Mouse (Mus musculus): ENCODE measurements around the gene Tvp23b.
A peak's percentile ranks its signal among the peaks of the same experiment; 100 is the strongest.

Tvp23b gene

DNA sequence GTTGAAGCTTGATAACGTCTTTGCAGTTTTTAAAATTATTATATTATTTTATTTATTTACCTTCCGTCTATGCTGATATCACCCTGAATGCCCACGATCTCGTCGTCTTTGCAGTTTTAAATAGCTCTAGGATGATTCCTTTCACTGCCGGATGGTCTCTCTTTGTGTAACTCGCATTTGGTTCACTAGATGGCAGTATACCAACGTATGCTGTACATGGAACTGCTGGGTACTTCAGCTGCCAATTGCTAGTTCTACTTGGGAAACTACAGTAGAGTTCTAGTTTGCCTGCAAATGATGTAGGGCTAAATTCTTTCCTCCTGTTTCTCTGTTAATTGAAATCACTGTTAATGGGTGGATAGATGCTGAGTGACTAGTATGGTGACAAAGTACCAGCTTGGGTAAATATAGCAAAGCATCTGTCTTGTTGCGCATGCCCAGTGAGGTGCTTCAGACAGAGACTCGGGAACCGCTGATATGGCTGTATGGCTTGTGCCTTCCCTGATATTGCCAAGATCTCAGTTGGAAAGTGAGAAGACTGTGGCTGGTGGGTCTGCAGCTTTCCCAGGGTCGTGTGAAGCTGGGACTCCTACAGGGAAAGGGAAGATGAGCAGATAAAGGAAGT, 22.6 kb downstream of the Tvp23b start:
- DNase-seq: peak in 1 of 2 experiments; percentile 9

DNA sequence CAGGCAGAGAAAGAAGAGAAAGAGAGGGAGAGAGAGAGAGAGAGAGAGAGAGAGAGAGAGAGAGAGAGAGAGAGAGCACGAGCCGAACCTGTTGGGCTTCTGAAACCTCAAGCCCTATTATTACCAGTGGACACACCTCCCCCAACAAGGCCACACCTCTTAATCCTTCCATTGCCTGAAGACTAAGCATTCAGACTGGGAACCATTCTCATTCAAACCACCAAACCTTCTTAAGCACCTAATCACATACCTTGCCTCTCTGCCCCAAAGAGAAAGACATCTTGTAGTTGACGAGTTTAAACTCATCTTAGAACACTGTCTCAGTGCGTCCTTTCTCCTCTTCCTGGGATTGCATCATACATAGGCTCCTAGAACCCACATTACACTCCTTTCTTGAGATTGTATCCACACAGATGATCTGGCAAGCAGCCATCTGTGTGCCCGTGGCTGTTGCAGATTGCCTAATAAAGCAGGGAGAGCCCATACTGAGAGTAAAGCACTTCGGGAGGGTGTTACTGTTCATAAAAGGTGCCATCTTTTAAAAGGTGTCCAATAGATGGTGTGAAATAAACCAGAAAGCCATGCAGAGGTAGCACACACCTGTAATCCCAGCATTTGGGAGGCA, 24.7 kb downstream of the Tvp23b start:
- DNase-seq: no peak

DNA sequence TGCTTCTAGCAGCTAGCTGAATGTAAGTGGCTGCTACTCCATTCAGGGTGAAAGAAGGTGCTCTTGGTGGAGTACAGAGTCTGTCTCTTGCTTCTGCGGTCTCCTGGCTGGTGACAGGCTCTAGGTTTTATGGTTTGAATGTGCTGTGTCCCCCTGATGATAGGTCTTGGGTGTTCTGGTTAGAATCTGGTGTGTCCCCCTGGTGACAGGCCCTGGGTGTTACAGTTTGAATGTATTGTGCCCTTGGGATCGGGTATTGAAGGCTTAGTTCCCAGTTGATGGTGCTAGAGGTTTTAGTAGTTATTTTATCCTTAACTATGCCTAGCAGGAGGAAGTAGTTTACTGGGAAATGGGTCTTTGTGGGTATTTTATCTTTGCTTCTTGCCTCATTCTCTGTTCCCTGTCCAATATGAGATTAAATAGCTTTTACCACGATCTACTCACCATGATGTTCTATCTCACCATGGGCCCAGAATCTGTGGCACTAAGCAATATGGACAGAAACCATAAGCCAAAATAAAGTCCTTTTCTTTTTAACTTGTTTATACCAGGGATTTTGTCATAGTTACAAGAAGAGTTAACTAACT, 30.6 kb downstream of the Tvp23b start:
- no peak for DNase-seq

DNA sequence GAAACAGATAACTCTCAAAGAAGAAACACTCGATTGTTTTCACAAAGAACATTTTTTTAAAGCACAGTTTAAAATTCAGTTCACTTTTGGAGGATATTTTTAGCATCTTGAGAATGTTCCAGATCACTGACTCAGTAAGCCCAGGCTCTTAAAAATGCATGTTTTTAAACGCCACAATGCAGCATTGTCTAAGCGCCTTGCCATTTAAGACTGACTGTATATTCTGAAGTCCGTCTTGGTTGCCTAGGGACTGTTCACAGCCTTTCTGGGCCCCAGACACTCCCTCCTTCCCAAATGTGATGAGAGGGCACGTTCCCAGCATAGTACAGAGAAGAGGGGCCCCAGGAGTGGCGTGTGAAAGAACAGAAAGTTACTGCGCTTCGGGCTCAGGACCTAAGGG, 32.1 kb downstream of the Tvp23b start:
- no peak for DNase-seq

DNA sequence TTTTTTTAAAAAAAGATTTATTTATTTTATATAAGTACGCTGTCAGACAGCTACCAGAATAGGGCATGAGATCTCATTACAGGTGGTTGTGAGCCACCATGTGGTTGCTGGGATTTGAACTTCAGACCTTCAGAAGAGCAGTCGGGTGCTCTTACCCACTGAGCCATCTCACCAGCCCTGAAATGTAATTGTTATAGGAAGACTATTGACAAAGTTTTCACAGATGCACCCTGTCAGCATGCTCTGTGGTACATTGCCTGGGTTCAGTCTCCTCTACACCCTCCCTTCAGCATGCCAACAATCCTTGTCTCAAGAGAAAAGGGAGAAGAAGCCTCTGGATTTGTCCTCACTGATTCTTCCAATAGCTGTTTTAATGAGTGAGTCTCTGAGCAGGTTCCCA, 33.9 kb downstream of the Tvp23b start:
- DNase-seq: no peak

DNA sequence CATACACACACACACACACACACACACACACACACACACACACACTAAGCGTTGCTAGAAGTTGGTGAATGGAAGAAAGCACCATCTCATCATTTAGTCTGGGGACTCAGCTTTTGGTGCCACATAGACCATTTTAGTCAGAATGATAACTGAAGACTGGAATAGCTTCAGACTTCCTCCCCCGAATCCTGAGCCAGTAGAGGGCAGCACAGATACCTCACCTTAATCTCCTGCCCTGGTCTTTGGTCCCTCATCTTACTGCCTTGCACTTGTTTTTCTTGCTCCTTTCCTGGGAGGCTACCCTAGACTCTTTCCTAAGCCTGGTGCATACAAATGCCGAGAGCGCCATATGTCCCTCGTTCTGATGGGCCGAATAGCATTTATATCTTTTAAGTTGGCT, 35.3 kb downstream of the Tvp23b start:
- DNase-seq: no peak

DNA sequence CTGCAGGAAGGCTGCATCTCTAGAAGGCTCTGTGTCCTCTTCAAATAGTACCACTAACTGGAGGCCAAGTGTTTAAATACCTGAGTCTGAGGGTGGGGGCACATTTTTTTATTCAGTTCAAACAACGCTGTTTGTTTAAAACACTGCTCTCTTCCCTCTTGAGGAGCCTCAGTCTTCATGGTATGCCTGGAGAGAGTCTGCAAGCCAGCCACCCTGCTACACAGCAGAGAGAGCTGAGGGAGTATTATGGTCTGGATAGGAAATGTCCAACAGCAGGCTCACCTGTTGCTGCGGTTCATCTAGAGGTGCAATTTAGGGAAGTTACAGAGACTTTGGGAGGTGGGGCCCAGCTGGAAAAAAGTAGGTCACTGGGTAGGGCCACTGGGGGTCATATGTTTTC, 36.2 kb downstream of the Tvp23b start:
- DNase-seq: no peak

DNA sequence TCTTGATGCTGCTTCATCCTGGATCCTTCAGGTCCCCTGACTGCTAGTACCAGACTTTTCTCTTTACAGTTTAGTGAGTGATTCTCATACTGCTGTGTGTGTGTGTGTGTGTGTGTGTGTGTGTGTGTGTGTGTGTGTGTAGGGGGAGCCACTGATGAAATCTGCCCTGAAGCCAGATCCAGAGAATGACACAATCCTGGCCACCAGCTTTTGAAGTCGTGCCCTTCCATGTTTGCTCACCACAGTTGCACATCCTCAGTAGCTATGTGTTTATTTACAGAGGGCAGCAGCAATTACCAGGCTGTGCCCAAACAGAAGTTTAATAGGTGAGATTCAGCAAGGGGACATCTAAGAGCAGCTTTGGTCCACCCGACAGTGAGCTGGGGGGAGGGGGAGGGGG, 37.5 kb downstream of the Tvp23b start:
- DNase-seq: no peak

DNA sequence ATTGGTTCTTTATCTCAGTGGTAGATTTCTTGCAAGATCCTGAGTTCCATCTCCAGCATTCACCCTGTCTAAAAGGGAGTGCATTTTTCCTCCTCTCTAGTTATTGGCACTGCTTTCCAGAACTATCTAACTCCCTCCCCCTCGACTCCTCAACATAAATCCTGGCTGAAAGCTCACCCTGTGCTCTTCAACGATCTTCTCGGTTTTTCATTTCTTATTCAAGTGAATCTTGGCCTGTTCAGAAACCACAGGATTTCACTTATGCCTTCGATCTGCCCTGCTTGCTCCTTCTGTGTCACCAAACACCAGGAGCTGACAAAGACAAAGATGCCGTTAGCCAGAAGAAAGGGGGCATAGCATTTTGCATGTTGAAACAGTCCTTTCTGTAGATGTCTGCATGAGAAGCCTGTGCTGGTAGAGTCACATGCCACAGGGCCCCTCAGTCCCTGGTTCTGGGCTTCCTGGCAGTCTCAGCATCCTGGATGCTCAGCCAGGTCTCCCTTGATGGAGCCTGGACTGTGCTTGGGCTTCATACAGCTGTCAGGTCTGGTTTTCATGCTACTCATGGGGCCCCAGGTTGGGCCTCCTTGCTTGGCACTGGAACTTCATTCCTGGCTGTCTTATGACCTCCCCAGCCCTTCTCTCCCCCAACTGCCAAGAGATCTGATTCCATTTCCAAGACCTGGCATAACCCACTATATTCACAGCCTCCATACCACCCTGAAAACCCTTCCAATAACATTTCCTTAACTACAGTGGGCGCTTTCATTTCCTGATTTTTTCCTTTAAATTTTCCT, 40.9 kb downstream of the Tvp23b start:
- no peak for DNase-seq

DNA sequence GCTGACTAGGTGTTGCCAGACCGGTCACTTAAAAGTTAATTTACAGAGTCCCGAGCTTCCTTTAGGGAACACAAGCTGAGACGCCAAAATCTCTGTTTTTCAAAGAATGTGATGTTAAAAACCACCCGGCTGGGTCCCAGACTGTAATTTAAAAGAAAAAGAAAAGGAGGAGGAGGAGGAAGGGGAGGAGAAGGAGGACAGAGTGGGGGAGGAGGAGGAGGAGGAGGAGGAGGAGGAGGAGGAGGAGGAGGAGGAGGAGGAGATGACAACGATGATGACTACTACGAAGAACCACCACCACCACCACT, 41.4 kb downstream of the Tvp23b start:
- DNase-seq: no peak

DNA sequence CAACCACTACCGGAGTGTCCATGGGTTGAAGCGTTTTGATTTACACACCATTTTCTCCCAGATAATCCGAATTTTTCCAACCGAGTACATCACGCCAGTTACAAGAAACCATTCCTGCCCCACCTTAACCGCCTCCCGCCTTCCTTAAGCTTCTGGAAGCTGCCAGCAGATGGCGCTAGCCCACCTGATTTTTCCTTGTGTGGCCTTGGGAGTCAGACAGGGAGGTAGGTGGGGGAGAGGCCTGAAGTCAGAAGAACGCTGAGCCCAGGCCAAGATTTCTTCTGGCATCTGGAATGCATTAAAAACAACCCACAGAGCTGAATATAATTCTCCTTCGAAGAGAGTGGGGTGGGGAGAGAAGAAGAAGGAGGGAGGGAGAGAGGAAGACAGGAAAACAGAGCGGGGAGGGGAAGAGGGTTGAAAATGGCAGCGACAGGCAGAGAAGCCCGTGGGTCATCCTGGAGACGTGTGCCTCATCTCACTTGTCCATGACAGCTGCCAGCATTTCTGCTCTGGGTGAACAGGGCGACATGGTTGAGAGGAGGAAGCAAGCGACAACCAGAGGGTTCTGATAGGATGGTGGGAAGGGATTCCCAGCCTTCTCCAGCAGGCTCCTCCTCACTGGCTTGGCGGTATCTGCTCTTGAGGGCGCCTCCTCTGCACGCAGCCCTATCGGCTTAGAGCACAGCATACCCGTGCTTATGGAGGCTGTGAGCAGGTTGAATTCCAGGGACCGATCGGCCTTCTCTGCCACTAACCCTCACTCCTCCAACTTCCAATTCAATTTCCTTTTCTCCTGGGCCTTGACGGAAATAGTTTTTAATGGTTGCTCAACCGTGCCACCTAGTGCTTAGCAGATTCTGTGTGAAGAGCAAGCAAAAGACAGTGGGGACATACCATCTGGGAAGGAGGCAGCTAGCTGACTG, 42.1 kb downstream of the Tvp23b start:
- DNase-seq: peak; percentile 31 to 34

DNA sequence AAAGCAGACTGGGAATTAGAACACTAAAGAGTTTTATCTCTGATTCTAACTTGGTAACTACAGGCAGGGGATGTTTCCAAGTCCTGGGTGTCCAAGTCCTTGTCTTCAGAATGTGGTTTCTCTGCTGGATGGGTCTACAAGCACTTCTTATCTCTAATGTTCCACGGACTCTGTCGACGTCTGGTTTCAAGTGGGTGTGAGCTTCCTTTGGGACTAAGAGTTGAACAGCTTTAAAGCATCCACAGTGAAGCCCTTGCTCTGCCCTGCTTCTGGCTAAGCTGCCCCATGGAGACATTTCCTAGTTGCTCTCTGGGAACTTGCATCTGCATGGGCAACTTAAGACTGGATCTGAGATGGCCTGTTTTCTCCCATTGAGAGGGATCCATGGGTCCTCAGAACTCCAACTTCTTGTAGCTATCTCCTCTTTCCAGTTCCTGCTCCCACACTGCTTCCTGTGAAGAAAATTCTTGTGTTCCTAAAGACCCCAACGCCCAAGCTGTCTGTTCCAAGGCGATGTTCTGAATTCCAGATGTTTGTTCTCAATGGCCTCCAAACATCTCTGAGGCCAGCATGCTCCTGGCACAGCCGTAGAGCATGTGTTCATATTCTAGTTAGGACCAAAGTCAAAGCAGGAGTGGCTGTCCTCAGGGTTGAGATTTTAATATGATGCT, 45.0 kb downstream of the Tvp23b start:
- no peak for DNase-seq

DNA sequence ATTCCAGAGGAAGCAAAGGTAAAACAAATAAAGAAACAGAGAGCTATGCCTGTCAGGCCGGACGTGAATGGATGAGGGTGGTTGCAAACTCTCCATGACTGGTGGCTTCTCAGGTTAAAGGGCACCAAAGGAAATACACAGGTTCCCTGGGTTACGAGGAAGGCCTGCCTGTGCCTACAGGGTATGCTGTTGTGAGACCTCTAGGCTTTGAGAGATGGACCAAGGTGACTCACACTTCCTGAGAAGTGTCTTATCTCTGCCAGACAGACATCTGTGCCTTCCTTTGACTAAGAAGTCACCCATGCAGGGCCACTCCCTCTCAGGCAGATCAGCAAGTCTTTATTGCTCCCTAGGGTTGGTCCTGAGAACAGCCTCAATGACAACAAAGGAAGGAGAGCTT, 50.5 kb downstream of the Tvp23b start:
- no peak for DNase-seq

DNA sequence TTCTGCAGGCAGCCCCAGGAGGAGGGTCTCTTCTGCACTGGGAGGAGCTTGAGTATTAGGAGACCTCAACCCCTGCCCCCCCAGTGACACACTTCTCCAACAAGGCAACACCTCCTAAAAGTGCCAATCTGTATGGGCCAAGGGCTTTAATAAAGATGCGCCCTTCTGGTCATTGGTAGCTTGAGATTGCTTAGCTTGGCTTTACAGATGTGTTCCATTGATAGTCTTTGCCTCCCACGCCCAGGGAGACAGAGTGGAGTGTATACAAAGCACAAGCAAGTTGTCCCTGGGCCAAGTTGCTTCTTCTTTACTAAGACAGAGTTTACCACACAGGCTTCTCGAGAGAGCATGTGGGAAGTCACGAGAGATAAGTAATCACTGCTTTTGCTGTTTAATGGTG, 51.3 kb downstream of the Tvp23b start:
- no peak for DNase-seq

DNA sequence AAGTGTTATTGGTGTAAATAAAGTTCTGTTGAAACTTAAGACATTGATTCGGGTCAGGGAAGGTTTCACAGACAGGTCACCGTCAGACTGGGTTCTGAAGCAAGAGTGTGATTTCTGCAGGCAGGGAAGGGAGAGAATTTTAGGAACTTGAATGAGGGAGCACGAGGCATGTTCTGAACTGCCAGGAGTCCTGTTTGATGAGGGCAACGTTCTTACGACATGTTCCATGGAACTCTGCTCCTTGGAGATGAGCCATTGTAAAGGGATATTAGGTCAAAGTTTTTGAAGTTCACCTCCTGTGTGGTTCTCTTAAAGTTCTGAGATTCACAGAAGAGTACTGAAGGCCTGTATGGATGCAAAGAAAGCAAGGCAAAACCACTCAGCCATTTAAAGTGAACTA, 51.9 kb downstream of the Tvp23b start:
- DNase-seq: no peak

DNA sequence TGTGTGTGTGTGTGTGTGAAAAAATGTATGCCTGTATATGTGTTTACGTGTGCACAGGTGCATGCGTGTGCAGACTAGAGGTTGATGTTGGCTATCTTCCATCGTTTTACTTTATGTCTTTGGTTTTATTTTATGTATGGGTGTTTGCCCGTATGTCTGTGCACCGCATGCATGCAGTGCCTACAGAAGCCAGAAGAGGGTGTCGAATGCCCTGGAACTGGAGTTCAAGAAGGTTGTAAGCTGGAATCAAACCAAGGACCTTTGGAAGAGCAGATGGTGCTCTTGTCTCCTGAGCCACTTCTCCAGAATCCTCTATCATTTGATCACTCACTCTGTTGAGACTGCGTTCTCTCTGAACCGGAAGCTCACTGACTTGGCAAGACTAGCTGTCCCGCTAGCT, 53.8 kb downstream of the Tvp23b start:
- DNase-seq: no peak

DNA sequence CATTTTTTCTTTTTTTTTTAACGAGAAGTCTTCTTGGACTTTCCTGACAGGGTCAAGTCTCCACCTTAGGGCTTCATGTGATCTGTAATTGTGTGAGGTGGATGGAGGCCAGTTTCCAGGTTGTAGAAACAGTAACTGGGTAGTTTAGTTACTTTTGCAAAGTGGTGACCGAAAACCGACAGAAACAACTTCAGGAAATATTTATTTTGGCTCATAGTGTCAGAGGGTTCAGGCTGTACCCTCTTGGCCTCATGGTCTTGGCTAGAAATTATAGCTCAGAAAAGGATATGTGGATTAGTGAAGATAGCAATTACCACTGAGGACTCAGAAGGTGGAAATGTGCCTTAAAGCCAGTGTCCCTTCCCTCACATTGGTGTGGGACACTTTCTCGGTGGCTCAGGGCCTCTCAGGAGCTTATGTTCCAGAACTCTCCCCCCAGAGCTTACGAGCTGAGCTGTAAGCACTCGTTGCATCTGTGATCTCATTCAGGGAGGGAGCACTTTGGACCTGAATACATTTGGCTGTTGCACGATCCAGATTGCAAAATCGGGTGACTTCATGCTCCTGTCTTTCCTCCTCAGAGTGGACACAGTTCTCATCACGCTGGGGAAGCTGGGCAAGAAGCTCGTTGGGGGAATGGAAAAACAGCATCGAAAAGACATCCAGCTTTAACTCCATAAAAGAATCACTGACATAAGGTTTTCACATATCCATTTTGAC, 55.7 kb downstream of the Tvp23b start:
- DNase-seq: no peak

DNA sequence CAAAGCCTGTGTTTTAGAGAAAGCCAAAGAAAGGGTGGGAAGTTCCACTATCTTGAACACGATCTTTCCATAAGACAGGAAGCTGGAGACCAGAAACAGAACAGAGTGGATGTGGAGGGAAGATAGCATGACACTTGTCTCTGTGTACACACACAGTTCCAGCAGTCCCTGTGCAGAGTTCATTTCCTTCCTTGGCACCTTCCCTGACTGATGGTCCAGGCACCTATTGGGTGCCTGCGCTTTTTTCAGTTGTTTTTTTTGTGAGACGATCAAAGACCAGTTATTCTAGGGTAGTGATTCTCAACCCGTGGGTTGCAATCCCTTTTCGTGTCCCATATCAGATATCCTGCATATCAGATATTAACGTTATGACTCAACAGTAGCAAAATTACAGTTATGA, 58.7 kb downstream of the Tvp23b start:
- DNase-seq: no peak

DNA sequence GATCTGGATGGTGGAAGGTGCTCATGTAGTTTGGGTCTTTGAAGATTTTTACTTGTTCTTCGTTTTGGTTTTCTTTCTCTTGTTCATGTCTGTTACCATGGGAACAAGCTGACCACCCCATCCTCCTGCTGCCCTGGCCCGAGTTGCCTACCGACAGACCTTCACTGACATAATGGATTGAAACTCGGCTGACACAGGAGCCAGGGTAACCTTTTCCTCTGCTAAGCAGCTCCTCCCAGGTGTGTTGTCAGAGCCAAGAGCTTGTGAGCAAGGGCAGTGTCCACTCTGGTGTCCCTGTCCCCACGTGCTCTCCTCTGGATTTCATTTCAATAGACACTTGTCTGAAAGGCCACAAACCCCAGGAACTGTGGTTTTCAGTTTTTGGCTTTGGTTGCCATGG, 59.7 kb downstream of the Tvp23b start:
- no peak for DNase-seq

DNA sequence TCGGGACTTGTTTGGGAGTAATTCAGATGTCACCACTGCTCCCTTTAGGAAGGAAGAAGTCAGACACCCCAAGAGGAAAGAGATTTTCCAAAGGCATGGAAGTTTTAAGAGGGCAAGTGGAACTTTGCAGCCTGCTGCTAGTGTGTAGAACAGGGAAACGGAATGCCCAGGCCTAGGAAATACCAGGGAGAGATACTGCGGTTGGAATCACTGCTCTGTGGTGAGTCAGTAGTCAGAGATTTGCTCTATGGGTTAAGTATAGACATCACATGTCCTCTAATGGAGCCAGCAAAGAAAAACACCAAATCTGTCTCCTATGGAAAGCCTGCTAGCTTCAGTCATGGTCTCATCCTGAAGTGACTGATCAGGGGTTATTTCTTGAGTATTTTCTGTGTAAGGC, 60.9 kb downstream of the Tvp23b start:
- no peak for DNase-seq

DNA sequence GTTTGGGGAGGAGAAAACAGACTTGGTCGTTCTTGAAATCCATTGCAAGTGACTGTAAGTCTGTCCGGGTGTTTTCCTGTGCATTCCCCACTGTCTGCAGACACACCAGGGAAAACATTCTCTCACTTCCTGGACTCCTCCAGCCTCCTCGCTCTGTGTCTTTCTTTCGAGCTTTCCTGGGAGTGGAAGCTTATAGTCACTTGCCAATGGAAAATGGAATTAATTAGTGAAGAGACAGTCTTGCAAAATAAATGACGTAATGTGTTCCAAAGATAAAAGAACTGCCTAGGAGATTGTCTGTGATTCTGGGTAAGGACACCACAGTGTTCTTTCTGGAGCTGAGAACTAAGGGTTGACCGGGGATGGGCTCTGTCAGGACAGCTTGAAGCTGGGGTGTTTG, 64.3 kb downstream of the Tvp23b start:
- no peak for DNase-seq

DNA sequence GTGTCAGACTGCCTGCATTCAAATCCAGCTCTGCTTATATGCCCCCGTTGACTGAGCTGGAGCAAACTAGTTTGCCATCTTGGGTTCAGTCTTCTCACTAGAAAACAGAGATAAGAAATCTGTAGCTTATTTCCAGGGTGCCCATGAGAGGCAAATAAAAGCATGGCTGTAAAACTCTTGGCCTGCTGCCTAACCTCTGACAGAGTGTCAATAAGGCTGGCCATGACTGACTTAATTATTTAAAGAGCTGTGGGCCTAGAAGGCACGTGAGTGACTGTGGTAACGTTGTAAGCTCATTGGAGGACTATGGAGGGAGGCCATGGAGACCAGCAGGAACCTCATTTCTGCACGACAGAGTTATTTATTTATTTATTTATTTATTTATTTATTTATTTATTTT, 66.3 kb downstream of the Tvp23b start:
- no peak for DNase-seq

Measured in thymus, adult 18-20 months (tissue).